Mouse (Mus musculus): ENCODE data around the gene Sdk2.

The Sdk2 gene

GRCm38 (mm10) chr11:113990065-113990464 lies 76.8 kb downstream of the Sdk2 start:
- no peak for DNase-seq

GRCm38 (mm10) chr11:113985826-113986416 lies 80.9 kb downstream of the Sdk2 start:
- no peak for DNase-seq

DNA sequence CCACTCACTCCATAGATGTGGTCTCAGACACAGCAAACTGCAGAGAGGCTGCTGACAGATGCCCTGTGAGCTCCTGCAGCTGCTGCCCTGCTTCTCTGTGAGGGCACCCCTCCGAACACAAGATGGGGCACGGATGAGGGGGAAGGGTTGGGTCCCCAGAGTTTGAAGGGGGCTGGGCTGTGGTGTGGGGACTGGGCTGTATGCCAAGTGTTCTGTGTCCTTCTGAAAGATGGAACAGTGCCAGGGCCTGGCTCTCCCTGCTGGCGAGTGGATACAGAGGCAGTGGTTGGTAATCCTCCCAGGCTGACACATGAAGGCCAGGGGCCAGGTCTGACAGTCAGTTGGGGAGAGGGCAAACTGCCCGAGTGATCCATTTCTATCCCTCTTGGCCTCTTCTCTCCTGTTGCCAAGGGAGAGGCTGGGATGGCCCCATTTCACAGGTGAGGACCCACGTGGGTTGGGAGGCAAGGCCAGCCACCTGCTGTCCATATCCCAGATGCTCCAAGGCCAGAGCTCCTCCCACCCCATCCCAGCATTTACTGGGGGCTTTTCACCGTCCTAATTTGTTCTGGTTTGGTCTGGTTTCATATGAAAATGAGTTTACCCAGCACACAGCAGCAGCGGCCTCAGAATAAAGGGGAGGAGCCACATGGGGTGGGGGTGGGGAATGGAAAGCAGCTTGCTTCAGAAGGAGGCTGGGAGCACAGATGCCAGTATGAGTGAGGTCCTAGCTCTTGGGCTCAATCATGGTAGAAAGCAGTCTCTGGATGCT lies 84.9 kb downstream of the Sdk2 start:
- no peak for DNase-seq

DNA sequence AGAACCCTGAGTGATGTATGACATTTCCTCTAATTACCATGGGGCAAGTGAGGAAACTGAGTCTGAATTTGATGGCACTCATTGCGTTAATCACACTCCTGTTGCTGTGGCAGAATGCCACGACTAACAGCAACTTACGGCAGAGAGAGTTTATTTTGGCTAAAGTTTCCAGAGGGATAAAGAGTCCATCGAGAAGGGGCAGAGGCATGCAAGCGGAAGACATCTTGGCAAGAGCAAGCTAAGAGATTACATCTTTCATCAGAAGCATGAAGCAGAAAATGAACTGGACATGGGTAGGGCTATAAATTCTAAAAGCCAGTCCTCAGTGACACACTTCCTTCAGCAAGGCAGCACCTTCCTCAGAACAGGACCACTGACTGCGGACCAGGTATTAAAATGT lies 85.8 kb downstream of the Sdk2 start:
- no peak for DNase-seq

- DNase-seq = no peak
These were observed 88.5 kb downstream of the Sdk2 start for GRCm38 (mm10) chr11:113978318-113978717.

GRCm38 (mm10) chr11:113975667-113975970 lies 91.2 kb downstream of the Sdk2 start:
- DNase-seq = no peak

DNA sequence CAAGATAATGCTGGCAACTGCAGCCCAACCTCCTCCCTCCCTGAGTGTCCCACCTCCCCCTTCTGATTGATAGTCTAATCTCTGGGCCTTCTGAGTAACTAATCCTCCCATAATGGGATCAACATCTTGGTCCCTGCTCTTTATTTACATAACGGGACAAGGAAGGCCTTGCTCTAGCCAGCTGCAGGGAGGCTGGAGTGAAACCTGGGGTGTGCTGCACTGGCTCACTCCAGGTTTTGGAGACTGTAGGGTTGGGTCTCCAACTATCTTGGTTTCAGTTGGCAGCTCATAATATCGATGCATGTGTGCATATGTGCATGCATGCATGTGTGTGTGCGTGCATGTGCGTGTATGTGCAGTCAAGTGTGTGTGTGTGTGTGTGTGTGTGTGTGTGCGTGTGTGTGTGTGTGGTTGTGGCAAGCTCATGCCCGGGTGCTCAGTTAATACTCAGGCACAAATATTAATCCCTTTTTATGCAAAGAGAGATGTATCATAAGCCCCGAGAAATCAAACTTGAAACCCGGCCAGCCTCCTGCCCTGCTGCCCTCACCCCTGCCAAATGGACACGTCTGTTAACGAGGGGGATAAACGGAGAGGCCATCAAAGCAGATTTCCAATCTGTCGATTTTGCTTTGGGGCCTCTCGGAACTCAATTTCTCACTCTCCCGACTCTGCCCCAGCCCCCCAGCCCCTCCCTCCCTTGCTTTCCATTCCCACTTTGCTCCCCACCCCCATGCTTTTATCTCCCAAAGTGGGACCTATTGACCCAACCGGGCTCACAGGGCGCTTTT lies 91.8 kb downstream of the Sdk2 start:
- no peak for DNase-seq

GRCm38 (mm10) chr11:113972517-113972872 lies 94.4 kb downstream of the Sdk2 start:
- DNase-seq = peak in 1 of 2 experiments; percentile 8

DNA sequence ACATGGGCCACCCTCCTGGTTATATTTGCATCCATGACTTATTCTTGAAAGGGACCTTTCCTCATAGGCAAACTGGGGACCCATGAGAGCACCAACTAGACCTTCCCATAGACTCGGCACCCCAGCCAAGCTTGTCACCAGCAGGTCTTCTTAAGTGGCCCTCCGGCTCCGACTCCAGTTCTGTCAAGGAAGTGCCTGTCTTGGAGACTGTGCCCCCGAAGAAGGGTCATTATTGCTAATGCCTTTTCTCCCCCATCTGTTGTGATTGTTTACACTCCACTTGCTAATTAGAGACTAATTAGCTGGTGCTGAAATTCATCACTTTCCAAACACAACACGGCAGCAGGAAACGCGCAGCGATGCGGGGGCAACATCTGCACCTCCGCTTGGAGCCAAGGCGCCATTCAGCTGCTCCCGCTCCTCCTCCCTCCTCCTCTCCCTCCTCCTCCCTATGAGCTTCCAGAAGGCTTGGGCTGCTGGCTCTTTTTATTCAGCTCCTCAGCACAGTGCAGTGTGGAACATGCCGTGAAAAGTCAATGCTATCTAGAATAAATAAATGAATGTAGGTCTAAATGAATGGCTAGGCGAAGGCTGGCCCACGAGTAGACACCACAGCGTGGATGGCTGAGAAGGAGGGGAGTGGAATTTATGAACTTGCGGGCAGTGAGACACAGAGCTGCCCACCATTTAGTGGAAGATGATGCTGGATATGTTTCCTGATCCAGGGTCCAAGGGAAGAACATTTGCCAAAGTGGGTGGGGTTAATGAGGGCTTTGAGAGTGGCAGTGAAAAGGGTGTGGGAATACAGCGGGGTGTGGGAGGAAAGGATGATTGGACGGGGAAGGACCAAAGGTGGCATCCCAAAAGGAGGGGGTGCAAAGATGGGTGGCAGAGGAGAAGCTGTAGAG lies 95.0 kb downstream of the Sdk2 start:
- no peak for DNase-seq

- no peak for DNase-seq
These were observed 96.8 kb downstream of the Sdk2 start for GRCm38 (mm10) chr11:113970026-113970425.

- no peak for DNase-seq
These were observed 101.6 kb downstream of the Sdk2 start for GRCm38 (mm10) chr11:113965214-113965613.

DNA sequence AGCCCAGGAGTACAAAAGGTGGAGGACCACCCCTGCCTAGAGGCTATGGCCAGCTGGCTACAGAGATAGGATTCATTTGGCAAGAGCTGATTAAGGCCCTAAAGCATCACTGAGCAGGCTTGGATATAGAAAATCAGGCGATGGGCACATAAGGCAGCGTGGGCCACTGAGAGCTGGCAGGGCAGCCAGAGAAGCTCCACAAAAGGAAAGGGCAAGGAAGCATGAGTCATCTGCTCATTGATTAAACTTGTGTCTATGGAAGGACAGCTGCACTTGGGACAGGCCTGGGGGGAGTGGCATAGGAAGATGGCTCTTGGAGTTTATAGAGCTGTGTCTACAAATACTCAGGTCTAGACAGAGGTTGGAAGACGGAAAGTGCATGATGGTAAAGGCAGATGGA lies 104.1 kb downstream of the Sdk2 start:
- no peak for DNase-seq

GRCm38 (mm10) chr11:113951616-113951988 lies 115.2 kb downstream of the Sdk2 start:
- no peak for DNase-seq

GRCm38 (mm10) chr11:113950904-113951615 lies 115.8 kb downstream of the Sdk2 start:
- no peak for DNase-seq

- no peak for DNase-seq
These were observed 118.2 kb downstream of the Sdk2 start for GRCm38 (mm10) chr11:113948676-113949075.

DNA sequence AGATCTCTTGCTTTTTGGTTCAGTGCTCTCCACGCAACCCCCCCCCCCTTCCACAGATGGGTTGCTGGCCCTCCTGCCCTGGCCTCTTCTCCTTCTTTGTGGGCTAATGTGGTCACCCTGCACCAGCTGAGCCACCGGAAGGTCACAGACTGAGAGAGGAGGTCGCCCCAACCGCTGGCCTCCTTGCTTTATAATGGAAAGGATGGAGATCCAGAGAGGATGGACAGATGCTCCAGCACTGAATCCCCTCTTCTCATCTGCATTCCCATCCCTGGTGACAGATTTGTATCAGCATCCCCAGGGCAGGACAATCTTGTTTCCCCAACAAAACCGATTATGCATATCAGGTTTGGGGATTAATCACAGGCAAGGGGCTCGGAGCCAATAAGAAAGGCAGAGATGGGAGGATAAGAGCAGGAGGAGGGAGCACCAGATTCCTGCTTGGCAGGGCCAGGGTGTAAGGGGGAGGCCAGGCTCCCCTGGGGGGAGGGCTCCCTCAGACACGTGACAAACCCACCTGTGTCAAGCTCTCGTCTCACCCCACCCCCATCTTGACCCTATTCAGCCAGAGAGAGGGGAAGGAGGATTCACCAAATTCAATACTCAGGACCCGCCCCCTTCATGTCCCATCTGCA lies 124.6 kb downstream of the Sdk2 start:
- DNase-seq = no peak

GRCm38 (mm10) chr11:113933678-113934077 lies 133.2 kb downstream of the Sdk2 start:
- no peak for DNase-seq

GRCm38 (mm10) chr11:113932909-113933308 lies 133.9 kb downstream of the Sdk2 start:
- DNase-seq = no peak

GRCm38 (mm10) chr11:113931701-113932100 lies 135.1 kb downstream of the Sdk2 start:
- no peak for DNase-seq

DNA sequence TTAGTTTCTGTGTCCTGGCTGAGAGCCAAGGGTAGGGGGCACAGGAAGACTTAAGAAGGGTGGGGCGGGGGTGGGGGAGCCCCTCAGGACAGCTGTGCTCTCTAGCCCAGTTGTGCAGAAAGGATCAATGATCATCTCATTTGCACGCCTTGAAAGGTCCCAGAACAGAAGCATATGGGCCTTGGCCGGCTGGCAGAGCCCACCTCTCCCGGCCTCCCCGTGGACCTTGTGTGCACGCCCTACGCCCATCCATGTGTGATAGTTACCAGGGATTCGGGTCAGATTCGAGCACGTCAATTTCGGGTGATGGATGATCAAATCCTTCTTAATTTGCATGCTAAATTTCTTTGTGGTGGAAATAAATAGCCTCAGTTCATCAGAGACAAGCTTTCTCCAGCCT lies 136.7 kb downstream of the Sdk2 start:
- no peak for DNase-seq

- no peak for DNase-seq
These were observed 138.0 kb downstream of the Sdk2 start for GRCm38 (mm10) chr11:113928831-113929230.

DNA sequence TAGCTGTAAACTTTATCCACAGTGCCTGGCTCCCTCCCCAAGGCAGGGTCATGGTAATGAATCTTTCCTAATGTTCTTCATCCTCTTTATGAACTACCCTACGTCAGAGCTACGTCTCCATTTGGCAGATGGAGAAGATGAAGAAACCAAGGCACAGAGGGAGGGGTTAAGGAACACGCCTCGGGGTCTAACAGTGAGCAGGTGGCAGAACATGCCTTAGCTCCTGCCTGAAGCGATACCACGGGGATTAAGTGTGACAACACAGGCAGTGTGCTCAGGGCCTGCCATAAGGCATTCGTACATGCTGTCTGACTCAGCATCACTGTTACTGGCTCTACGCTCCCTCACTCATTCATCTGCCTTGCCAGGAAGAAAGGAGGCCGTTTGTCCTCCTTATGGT lies 138.6 kb downstream of the Sdk2 start:
- no peak for DNase-seq
